Mouse (Mus musculus): ENCODE measurements around the gene Slc9a7. TPM values are rescaled to one million over a fixed set of nuclear protein-coding genes. Genes with fewer than 3 reads are reported as not detected.

Slc9a7 gene
- total and polyA plus RNA-seq, 2 experiments from 2014 or later, result 13.7 to 76.8 TPM

- ATAC-seq, result no peak
- no peaks in the 10 kb centered on the region for H3K4me1 ChIP-seq (ENCODE audit: insufficient read depth, low read length)
- no peak overlapping the region for H3K4me3 ChIP-seq (ENCODE audit: low read length)
- no peaks in the 10 kb centered on the region for H3K9me3 ChIP-seq (ENCODE audit: low read length)
- H3K27ac ChIP-seq, result no peak overlapping the region
- no peak for TF ChIP-seq CTCF (IDR thresholded peaks at IDR 0.05; ENCODE audit: low read depth)
- no peak overlapping the region for H3K4me2 ChIP-seq (ENCODE audit: low read depth, low read length)
- 69% methylated on average over 2 of the region's 2 CpGs for WGBS
- H3K9ac ChIP-seq (replicated peaks; ENCODE audit: low read length), result no peak overlapping the region
- no peaks in the 10 kb centered on the region for H3K27me3 ChIP-seq (ENCODE audit: insufficient read depth, low read length)
- no peaks in the 10 kb centered on the region for H3K36me3 ChIP-seq (ENCODE audit: insufficient read depth, low read length)
- DNase-seq (ENCODE audit: low spot score), result no peak
Measured at GRCm38 (mm10) chrX:20117717-20118116, 173.9 kb downstream of the Slc9a7 start.

GRCm38 (mm10) chrX:20070196-20070595 is 221.4 kb downstream of the Slc9a7 start:
- no peak for ATAC-seq
- H3K9me3 ChIP-seq (ENCODE audit: low read length), result no peaks in the 10 kb centered on the region
- TF ChIP-seq CTCF (IDR thresholded peaks at IDR 0.05; ENCODE audit: low read depth), result no peak
- H3K27ac ChIP-seq, result no peak overlapping the region
- no peaks in the 10 kb centered on the region for H3K4me1 ChIP-seq (ENCODE audit: insufficient read depth, low read length)
- no peak overlapping the region for H3K4me3 ChIP-seq (ENCODE audit: low read length)
- no peaks in the 10 kb centered on the region for H3K27me3 ChIP-seq (ENCODE audit: insufficient read depth, low read length)
- H3K4me2 ChIP-seq (ENCODE audit: low read depth, low read length), result no peak overlapping the region
- DNase-seq (ENCODE audit: low spot score), result no peak
- H3K36me3 ChIP-seq (ENCODE audit: insufficient read depth, low read length), result no peaks in the 10 kb centered on the region
- WGBS, result 65% methylated on average over 4 of the region's 4 CpGs
- H3K9ac ChIP-seq (replicated peaks; ENCODE audit: low read length), result no peak overlapping the region

GRCm38 (mm10) chrX:20066636-20067035 is 225.0 kb downstream of the Slc9a7 start:
- DNase-seq (ENCODE audit: low spot score), result peak; percentile 3
- H3K36me3 ChIP-seq (ENCODE audit: insufficient read depth, low read length), result no peaks in the 10 kb centered on the region
- no peak overlapping the region for H3K4me3 ChIP-seq (ENCODE audit: low read length)
- H3K27ac ChIP-seq, result no peak overlapping the region
- H3K9ac ChIP-seq (replicated peaks; ENCODE audit: low read length), result no peak overlapping the region
- no peaks in the 10 kb centered on the region for H3K9me3 ChIP-seq (ENCODE audit: low read length)
- H3K27me3 ChIP-seq (ENCODE audit: insufficient read depth, low read length), result no peaks in the 10 kb centered on the region
- H3K4me1 ChIP-seq (ENCODE audit: insufficient read depth, low read length), result no peaks in the 10 kb centered on the region
- ATAC-seq, result no peak
- TF ChIP-seq CTCF (IDR thresholded peaks at IDR 0.05; ENCODE audit: low read depth), result no peak
- H3K4me2 ChIP-seq (ENCODE audit: low read depth, low read length), result no peak overlapping the region

GRCm38 (mm10) chrX:20061764-20062480 is 229.7 kb downstream of the Slc9a7 start:
- ATAC-seq (peak; percentile 48), DNase-seq (ENCODE audit: low spot score) (peak; percentile 23)
- Histone ChIP-seq H3K36me3 (ENCODE audit: insufficient read depth, low read length) (no peaks in the 10 kb centered on the region), H3K9me3 (ENCODE audit: low read length) (no peaks in the 10 kb centered on the region; the same call in 1 of the 2 replicates), H3K4me1 (ENCODE audit: insufficient read depth, low read length) (no peaks in the 10 kb centered on the region), H3K9ac (replicated peaks; ENCODE audit: low read length) (no peak overlapping the region), H3K4me3 (ENCODE audit: low read length) (0 out of 2 replicates have a peak overlapping the region, but pooled peaks have one; percentile 3), H3K27me3 (ENCODE audit: insufficient read depth, low read length) (no peaks in the 10 kb centered on the region), H3K27ac (no peak overlapping the region), H3K4me2 (ENCODE audit: low read depth, low read length) (peak overlapping the region; percentile 60; the same call in 1 of the 2 replicates)
- WGBS, result 55% methylated on average over 3 of the region's 3 CpGs
- TF ChIP-seq CTCF (IDR thresholded peaks at IDR 0.05; ENCODE audit: low read depth), result no peak

GRCm38 (mm10) chrX:20060769-20061315 is 230.8 kb downstream of the Slc9a7 start:
- ATAC-seq, result no peak
- Histone ChIP-seq H3K36me3 (ENCODE audit: insufficient read depth, low read length) (no peaks in the 10 kb centered on the region), H3K9me3 (ENCODE audit: low read length) (no peaks in the 10 kb centered on the region; the same call in 1 of the 2 replicates), H3K4me1 (ENCODE audit: insufficient read depth, low read length) (no peaks in the 10 kb centered on the region), H3K27ac (no peak overlapping the region), H3K4me2 (ENCODE audit: low read depth, low read length) (peak overlapping the region; percentile 60), H3K4me3 (ENCODE audit: low read length) (peak overlapping the region; percentile 43), H3K27me3 (ENCODE audit: insufficient read depth, low read length) (no peaks in the 10 kb centered on the region), H3K9ac (replicated peaks; ENCODE audit: low read length) (no peak overlapping the region; the same call in 1 of the 2 replicates)
- peak; percentile 1 for DNase-seq (ENCODE audit: low spot score)
- 30% methylated on average over 47 of the region's 47 CpGs for WGBS
- no peak for TF ChIP-seq CTCF (IDR thresholded peaks at IDR 0.05; ENCODE audit: low read depth)

- Histone ChIP-seq H3K36me3 (ENCODE audit: insufficient read depth, low read length) (no peaks in the 10 kb centered on the region), H3K27ac (no peak overlapping the region), H3K27me3 (ENCODE audit: insufficient read depth, low read length) (no peaks in the 10 kb centered on the region), H3K4me1 (ENCODE audit: insufficient read depth, low read length) (no peaks in the 10 kb centered on the region), H3K9ac (replicated peaks; ENCODE audit: low read length) (no peak overlapping the region; the same call in 1 of the 2 replicates), H3K9me3 (ENCODE audit: low read length) (no peaks in the 10 kb centered on the region; the same call in 1 of the 2 replicates), H3K4me3 (ENCODE audit: low read length) (peak overlapping the region; percentile 43), H3K4me2 (ENCODE audit: low read depth, low read length) (peak overlapping the region; percentile 60)
- peak; percentile 48 for ATAC-seq
- peak; percentile 10 for DNase-seq (ENCODE audit: low spot score)
- no peak for TF ChIP-seq CTCF (IDR thresholded peaks at IDR 0.05; ENCODE audit: low read depth)
- WGBS, result 30% methylated on average over 65 of the region's 65 CpGs
Measured at GRCm38 (mm10) chrX:20060096-20060768, 231.4 kb downstream of the Slc9a7 start.

Measured in hindbrain, postnatal 0 days (tissue).